Mouse (Mus musculus) hindbrain, embryonic 11.5 days (tissue): ENCODE measurements around the gene 1700001L19Rik. TPM values are rescaled to one million over a fixed set of nuclear protein-coding genes. Genes with fewer than 3 reads are reported as not detected.

Experiments
- ATAC-seq: fragments of 200-750 bp; cut with Nextera tagmentation; 2 replicates; pipeline ENCODE4 v1.8.0; 2017; ENCODE audit warnings: mild to moderate bottlenecking, moderate TSS enrichment, moderate library complexity; ENCODE audit not compliant: low FRiP score
- DNase-seq: peaks from one replicate; pipeline ENCODE4 v3.0.0-alpha.2; 2015; ENCODE audit warnings: low spot score
- H3K27ac ChIP-seq: fragments of 300-500 bp; sonication (generic); 2 replicates; pipeline ENCODE4 v1.5.1; 2014; ENCODE audit warnings: mild to moderate bottlenecking, low read depth, low read length
- H3K27me3 ChIP-seq: fragments of 300-500 bp; sonication (generic); 2 replicates; pipeline ENCODE4 v1.6.1; 2014; ENCODE audit warnings: mild to moderate bottlenecking, low read length, moderate library complexity, mixed read lengths; ENCODE audit not compliant: control insufficient read depth, insufficient read depth
- H3K36me3 ChIP-seq: fragments of 300-500 bp; sonication (generic); 2 replicates; pipeline ENCODE4 v1.6.1; 2014; ENCODE audit warnings: mild to moderate bottlenecking, low read length, moderate library complexity, mixed read lengths; ENCODE audit not compliant: control insufficient read depth, insufficient read depth
- H3K4me1 ChIP-seq: fragments of 300-500 bp; sonication (generic); replicated peaks from 2 replicates; pipeline ENCODE4 v1.6.1; 2014; ENCODE audit warnings: low read length, mixed read lengths; ENCODE audit not compliant: control insufficient read depth, insufficient read depth
- H3K4me2 ChIP-seq: fragments of 300-500 bp; sonication (generic); replicated peaks from 2 replicates; pipeline ENCODE4 v1.6.1; 2014; ENCODE audit warnings: mild to moderate bottlenecking, low read depth, low read length
- H3K4me3 ChIP-seq: fragments of 300-500 bp; sonication (generic); 2 replicates; pipeline ENCODE4 v1.5.1; 2014; ENCODE audit warnings: low read depth, low read length
- H3K9ac ChIP-seq: fragments of 300-500 bp; sonication (generic); 2 replicates; pipeline ENCODE4 v1.6.1; 2014; ENCODE audit warnings: low read depth, low read length
- H3K9me3 ChIP-seq: fragments of 300-500 bp; sonication (generic); 2 replicates; pipeline ENCODE4 v1.6.1; 2016; ENCODE audit warnings: low read length; ENCODE audit not compliant: control insufficient read depth
- WGBS: fragments of 180-500 bp; shearing (Covaris S2); extraction: QIAGEN DNeasy Blood & Tissue Kit; methylation state at CpG from one replicate; pipeline ENCODE4 v1.1.7; 2014; 5-methylcytosine and 5-hydroxymethylcytosine counted together
- polyA plus RNA-seq: library from polyadenylated mRNA; unstranded; fragments of >200 nt; fragmentation: Nextera tagmentation; extraction: Ambion mirVana; gene quantifications from 2 replicates; pipeline ENCODE4 v1.2.1, GENCODE M21; 2014

Gene 1700001L19Rik
- polyA plus RNA-seq, 1 experiment from 2014 or later: 1.9 TPM

DNA sequence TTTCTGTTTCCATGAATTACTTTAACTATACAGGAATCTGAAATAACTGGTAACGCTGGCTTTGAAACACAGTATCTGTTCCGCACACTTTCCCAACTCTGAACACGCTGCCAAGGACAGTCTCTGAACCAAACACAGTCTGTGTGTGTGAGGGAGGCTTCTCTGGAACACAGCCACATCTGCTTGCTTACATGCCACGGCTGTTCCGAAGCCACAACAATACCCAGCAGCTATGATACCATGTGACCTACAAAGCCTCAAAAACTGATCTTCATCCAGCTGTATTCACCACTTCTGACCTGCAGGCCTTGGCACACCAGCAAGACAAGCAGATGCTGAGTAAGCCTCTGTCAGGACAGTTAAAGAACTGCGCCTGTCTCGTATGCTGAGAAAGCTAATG is 19.3 kb upstream of the 1700001L19Rik start:
- Histone ChIP-seq H3K27me3 (no peaks in the 10 kb centered on the region), H3K9ac (no peak overlapping the region), H3K4me3 (no peak overlapping the region), H3K36me3 (0 out of 2 replicates have a peak, but pooled peaks cover 2% of the 10 kb centered on the region), H3K4me2 (no peak overlapping the region), H3K27ac (no peak overlapping the region), H3K9me3 (no peaks in the 10 kb centered on the region), H3K4me1 (no peaks in the 10 kb centered on the region)
- DNase-seq (no peak), ATAC-seq (no peak)
- WGBS: 91% methylated on average over 7 of the region's 7 CpGs

DNA sequence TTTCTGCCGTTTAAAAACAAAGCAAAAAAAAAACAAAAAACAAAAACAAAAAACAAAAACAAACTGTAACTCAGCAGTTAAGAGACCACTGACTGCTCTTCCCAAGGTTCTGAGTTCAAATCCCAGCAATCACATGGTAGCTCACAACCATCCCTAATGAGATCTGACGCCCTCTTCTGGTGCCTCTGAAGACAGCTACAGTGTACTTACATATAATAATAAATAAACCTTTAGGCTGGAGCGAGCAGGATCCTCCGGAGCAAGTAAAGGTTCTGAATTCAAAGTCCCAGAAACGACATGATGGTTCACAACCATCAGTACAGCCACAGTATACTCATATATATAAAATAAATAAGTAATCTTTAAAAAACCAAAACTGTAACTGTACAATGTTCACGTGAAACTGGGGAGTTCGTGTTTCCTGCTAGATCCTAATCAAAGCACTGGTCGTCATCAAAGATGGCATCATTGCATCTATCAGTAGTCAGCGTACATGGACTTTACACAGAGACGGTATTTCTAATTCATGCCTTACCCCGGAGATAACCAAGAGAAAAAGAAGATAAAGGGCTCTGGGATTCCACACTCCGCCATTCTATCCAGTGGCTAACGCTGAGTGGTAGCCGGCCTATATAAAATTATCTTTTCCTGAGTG is 16.0 kb upstream of the 1700001L19Rik start:
- ATAC-seq (no peak; the same call in 1 of the 2 replicates), DNase-seq (no peak)
- H3K4me3 ChIP-seq: peak overlapping the region; percentile 70
- H3K9ac ChIP-seq: peak overlapping the region; percentile 82
- H3K4me2 ChIP-seq: peak overlapping the region; percentile 76
- no peaks in the 10 kb centered on the region for H3K4me1 ChIP-seq
- no peaks in the 10 kb centered on the region for H3K27me3 ChIP-seq
- 28% methylated on average over 14 of the region's 14 CpGs for WGBS
- no peaks in the 10 kb centered on the region for H3K36me3 ChIP-seq
- H3K27ac ChIP-seq: no peak overlapping the region
- no peaks in the 10 kb centered on the region for H3K9me3 ChIP-seq

DNA sequence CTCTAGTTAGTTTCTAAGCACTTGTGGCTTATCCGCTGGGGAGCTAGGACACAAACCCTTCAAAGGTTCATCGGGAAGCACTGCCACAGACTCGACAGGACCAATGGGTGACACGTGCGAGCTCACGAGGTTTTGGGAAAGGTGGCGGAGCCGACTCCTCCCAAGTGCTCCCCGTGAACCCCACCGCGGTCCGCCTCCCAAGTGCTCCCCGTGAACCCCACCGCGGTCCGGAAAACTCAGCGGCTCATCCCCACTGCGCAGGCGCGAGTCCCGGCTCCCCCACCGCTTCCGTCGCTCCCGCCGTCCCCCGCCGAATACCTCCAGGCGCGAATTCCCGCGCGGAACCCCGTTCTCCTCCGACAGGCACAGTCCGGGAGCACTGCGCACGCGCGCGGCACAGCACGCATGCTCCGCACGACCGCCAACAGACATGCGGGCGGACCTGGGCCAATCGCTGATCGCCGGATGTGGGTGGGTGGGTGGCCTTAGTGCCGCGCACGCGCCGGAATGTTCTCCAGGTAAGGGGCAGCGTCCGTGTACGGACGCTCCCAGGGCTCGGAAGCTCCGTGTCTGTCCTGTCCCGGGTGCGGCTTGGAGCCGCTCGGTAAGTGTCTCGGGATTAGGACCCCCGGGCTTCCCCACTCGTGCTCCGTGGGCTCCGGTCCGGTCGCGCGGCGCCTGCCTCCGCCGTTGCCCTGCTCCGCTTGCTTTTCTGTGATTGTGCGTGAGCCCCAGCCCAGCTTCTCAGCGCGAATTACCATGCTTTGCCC is 15.3 kb upstream of the 1700001L19Rik start, which contains the start of the genes Mtrr and Fastkd3:
Gene Mtrr, minus strand, starts transcription at position 403 of the 770 bp plus-strand sequence.
Gene Fastkd3, plus strand, starts transcription at position 488 of the 770 bp plus-strand sequence.
- WGBS: under 1% methylated on average over 70 of the region's 81 CpGs
- H3K27me3 ChIP-seq: no peaks in the 10 kb centered on the region
- no peaks in the 10 kb centered on the region for H3K36me3 ChIP-seq
- H3K9me3 ChIP-seq: no peaks in the 10 kb centered on the region
- DNase-seq (peak; percentile 97), ATAC-seq (peak; percentile 99)
- H3K27ac ChIP-seq: no peak within 1 kb of the TSS
- no peaks in the 10 kb centered on the region for H3K4me1 ChIP-seq
- H3K4me3 ChIP-seq: peak within 1 kb of the TSS; percentile 70
- peak within 1 kb of the TSS; percentile 82 for H3K9ac ChIP-seq
- peak within 1 kb of the TSS; percentile 76 for H3K4me2 ChIP-seq

DNA sequence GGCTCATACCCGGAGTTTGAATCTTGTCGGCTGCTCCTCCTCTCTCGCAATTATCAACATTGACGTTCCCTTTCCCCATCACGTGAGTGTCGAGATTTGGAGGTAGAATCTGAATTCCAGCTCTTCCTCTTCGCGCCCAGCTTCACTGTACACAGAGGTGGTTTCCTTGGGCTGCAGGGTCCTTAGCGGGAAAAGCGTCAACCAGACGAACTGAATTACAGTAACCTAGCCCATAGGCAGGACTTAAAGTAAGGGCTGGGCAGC is 14.8 kb upstream of the 1700001L19Rik start:
- no peak; the same call in 1 of the 2 replicates for ATAC-seq

DNA sequence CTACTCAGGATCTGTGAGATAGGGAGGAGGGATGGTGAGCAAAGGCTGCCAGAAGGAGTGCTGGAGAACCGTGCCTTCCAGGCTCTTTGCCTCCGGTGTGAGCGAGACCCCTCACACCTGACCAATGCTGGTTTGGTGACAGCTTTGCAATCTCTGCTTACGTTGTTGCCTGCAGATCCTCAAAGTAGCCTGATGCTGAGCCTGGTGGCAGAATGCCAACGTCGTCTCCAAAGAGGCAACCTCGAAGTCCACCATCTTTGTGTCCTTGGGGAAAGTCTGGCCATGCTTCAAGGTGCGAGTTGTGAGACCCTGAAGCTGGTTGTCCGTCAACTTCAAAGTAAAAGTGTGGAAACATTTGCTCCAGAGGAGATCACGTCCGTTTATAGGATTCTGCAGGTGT is 13.3 kb upstream of the 1700001L19Rik start:
- H3K36me3 ChIP-seq: 0 out of 2 replicates have a peak, but pooled peaks cover 2% of the 10 kb centered on the region
- ATAC-seq (no peak), DNase-seq (no peak)
- no peak overlapping the region for H3K27ac ChIP-seq
- H3K4me2 ChIP-seq: no peak overlapping the region
- no peak overlapping the region for H3K4me3 ChIP-seq
- no peaks in the 10 kb centered on the region for H3K27me3 ChIP-seq
- H3K9me3 ChIP-seq: no peaks in the 10 kb centered on the region
- WGBS: 95% methylated on average over 11 of the region's 11 CpGs
- no peak overlapping the region for H3K9ac ChIP-seq
- no peaks in the 10 kb centered on the region for H3K4me1 ChIP-seq

More for the DNA sequence above, 14.8 kb upstream of the 1700001L19Rik start:
- no peak overlapping the region for H3K27ac ChIP-seq
- H3K27me3 ChIP-seq: no peaks in the 10 kb centered on the region
- H3K4me2 ChIP-seq: peak overlapping the region; percentile 76
- peak overlapping the region; percentile 82 for H3K9ac ChIP-seq
- peak overlapping the region; percentile 70 for H3K4me3 ChIP-seq
- no peaks in the 10 kb centered on the region for H3K4me1 ChIP-seq
- under 1% methylated on average over 11 of the region's 11 CpGs for WGBS
- no peaks in the 10 kb centered on the region for H3K9me3 ChIP-seq
- no peak for DNase-seq
- no peaks in the 10 kb centered on the region for H3K36me3 ChIP-seq

DNA sequence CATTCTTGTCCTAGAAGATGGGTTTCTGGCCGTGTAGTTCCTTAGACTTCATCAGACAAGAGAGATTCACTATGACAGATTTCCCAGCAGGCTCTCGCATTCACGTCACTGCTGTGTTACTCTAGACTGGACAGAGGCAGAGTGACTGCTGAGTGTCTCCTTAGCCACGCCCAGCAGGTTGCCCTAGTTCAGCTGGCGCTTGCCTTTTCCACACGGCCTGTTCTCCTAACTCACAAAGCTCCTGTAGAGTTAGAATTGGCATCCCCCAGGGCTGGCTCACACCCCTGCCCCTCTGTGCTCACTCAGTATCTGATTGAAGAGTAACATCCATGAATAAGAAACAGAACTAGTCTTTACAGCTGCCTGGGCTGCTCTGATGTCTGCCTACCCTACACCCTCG is 11.8 kb upstream of the 1700001L19Rik start:
- Histone ChIP-seq H3K9ac (no peak overlapping the region), H3K4me3 (no peak overlapping the region), H3K4me2 (no peak overlapping the region), H3K4me1 (no peaks in the 10 kb centered on the region), H3K9me3 (no peaks in the 10 kb centered on the region), H3K36me3 (0 out of 2 replicates have a peak, but pooled peaks cover 6% of the 10 kb centered on the region), H3K27me3 (no peaks in the 10 kb centered on the region), H3K27ac (no peak overlapping the region)
- 92% methylated on average over 7 of the region's 7 CpGs for WGBS
- ATAC-seq (no peak), DNase-seq (no peak)

DNA sequence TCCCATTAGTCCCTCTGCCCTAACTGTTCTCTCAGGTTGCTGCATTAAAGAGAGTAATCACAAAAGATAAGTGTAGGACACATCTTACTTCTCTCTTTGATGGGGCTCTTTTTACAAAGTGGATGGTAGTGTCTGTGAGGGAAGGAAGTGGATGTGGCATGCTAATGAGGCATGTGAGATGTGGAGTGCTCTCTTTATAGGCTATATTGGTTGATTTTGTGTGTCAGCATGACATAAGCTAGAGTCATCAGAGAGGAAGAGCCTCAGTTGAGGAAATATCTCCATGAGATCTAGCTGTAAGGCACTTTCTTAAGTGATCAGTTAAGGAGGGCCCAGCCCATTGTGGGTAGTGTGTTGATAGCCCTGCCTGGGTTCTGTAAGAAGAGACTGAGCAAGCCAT is 8.9 kb upstream of the 1700001L19Rik start:
- Histone ChIP-seq H3K36me3 (0 out of 2 replicates have a peak, but pooled peaks cover 6% of the 10 kb centered on the region), H3K4me3 (no peak overlapping the region), H3K27me3 (no peaks in the 10 kb centered on the region), H3K9me3 (no peaks in the 10 kb centered on the region), H3K4me2 (no peak overlapping the region), H3K9ac (no peak overlapping the region), H3K4me1 (no peaks in the 10 kb centered on the region), H3K27ac (no peak overlapping the region)
- no peak for DNase-seq
- no peak for ATAC-seq

DNA sequence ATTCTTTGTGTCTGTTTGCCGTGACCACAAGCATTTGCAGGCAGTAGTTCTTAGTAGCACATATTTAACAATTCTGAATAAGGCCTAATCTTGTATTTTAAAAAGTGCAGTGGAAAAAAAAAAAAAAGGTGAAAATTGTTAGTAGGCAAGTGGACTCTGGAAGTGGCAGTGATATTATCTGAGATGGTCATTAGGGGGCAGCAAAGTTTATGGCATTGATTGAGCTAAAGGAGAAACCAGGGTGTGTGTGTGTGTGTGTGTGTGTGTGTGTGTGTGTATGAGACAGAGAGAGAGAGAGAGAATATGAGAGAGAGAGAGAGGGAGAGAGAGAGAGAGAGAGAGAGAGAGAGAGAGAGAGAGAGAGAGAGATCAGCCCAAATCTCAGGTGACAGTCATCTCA is 3.4 kb upstream of the 1700001L19Rik start:
- no peak; the same call in 1 of the 2 replicates for ATAC-seq
- Histone ChIP-seq H3K4me2 (no peak overlapping the region), H3K27ac (no peak overlapping the region), H3K4me1 (no peaks in the 10 kb centered on the region), H3K9ac (no peak overlapping the region), H3K27me3 (no peaks in the 10 kb centered on the region), H3K9me3 (no peaks in the 10 kb centered on the region), H3K36me3 (0 out of 2 replicates have a peak, but pooled peaks cover 5% of the 10 kb centered on the region), H3K4me3 (no peak overlapping the region)
- 83% methylated on average over 1 of the region's 1 CpGs for WGBS
- DNase-seq: peak; percentile 40
